Mouse (Mus musculus): ENCODE data around the gene Ripk3. TPM values are rescaled to one million over a fixed set of nuclear protein-coding genes. Genes with fewer than 3 reads are reported as not detected.
"Not testable (repeated sequence)": the region's sequence is repeated elsewhere in the genome, so short reads cannot be mapped to it uniquely, and the experiment has no call there.

Ripk3 gene
- polyA plus RNA-seq, 1 experiment from 2014 or later, result 29.1 TPM

DNA sequence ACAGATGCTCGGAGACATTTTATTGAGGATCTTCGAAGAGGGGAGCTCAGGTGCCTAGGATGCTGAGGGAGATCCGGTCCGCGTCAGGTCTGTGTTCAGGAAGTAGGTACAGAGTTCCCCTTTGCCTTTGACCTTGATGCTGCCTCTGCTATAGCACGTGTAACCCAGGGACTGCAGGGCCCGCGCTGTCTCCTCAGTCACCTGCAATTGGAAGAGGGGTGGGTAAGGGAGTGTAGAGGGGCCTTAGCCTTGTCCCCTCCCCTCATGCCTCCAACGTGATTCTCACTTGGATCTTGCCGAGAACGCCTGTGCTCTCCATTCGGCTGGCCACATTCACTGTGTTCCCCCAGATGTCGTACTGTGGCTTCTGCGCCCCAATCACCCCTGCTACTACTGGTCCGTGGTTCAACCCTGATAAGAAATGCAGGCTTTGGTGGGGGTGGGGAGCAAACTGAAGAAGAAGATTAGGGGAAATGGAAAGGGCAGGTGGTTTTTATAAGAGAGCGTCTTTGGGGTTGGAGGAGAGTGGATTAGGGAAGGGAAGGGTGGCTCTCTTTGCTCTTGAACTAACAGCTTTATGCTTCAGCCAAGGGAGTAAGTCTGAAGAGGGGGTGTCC, 19.5 kb downstream of the Ripk3 start:
- 28% methylated on average over 16 of the region's 16 CpGs for WGBS (ENCODE audit: insufficient replicate concordance)
- peak; percentile 68 for ATAC-seq
- no peak overlapping the region for H3K4me3 ChIP-seq
- H3K4me2 ChIP-seq, result peak overlapping the region; percentile 43
- peaks cover 55% of the 10 kb centered on the region for H3K4me1 ChIP-seq
- no peaks in the 10 kb centered on the region for H3K36me3 ChIP-seq
- H3K9ac ChIP-seq, result no peak overlapping the region; the same call in 1 of the 2 replicates
- no peak overlapping the region for H3K27ac ChIP-seq
- peaks cover 67% of the 10 kb centered on the region for H3K27me3 ChIP-seq (replicated peaks)
- H3K9me3 ChIP-seq (replicated peaks), result no peaks in the 10 kb centered on the region

DNA sequence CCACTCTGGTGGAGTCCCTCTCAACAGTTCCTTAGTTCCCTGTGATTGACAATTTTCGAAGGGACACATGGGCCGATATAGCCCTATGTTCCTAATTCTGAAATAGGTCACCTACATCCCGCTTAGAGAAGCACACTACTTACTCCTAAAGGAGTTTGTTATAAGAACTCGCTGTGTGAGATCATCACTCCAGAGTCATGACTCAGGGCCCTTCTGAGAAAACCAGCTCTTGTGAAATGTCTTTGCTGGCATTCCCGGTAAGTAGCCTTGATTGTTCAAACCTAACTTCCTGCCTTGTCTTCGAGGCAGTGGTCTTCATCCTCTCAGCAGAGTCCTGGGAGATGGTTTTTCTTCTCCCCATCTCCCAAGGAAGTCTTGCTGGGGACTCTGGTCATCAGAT, 20.1 kb downstream of the Ripk3 start:
- Histone ChIP-seq H3K9ac (no peak overlapping the region), H3K4me3 (no peak overlapping the region), H3K4me1 (peaks cover 57% of the 10 kb centered on the region), H3K36me3 (no peaks in the 10 kb centered on the region), H3K9me3 (replicated peaks) (no peaks in the 10 kb centered on the region), H3K27ac (no peak overlapping the region), H3K4me2 (peak overlapping the region; percentile 79), H3K27me3 (replicated peaks) (peaks cover 67% of the 10 kb centered on the region)
- 72% methylated on average over 6 of the region's 6 CpGs for WGBS (ENCODE audit: insufficient replicate concordance)
- ATAC-seq, result no peak

DNA sequence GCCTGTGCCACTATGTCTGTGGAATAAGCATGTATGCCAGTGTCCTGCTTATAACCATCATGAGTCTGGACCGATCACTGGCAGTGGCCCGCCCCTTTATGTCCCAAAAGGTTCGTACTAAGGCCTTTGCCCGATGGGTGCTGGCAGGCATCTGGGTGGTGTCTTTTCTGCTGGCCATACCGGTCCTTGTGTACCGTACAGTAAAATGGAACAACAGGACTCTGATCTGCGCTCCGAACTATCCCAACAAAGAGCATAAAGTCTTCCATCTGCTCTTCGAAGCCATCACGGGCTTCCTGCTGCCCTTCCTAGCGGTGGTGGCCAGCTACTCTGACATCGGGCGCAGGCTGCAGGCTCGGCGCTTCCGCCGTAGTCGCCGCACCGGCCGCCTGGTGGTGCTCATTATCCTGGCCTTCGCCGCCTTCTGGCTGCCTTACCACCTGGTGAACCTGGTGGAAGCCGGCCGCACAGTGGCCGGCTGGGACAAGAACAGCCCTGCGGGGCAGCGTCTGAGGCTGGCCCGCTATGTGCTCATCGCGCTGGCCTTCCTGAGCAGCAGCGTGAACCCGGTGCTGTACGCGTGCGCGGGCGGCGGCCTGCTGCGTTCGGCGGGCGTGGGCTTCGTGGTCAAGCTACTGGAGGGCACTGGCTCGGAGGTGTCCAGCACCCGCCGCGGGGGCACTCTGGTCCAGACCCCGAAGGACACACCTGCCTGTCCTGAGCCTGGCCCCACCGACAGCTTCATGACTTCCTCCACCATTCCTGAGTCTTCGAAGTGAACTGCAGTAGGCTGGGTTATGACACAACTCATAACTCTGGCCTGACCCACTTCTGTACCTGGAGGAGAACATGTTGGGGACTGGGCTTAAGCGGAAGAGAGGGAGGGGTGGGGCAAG, 20.9 kb downstream of the Ripk3 start:
- no peak overlapping the region for H3K27ac ChIP-seq
- H3K4me3 ChIP-seq, result peak overlapping the region; percentile 44
- peak overlapping the region; percentile 49 for H3K9ac ChIP-seq
- no peaks in the 10 kb centered on the region for H3K36me3 ChIP-seq
- H3K4me2 ChIP-seq, result peak overlapping the region; percentile 79
- 11% methylated on average over 52 of the region's 52 CpGs for WGBS (ENCODE audit: insufficient replicate concordance)
- peaks cover 64% of the 10 kb centered on the region for H3K4me1 ChIP-seq
- peak; percentile 25 for ATAC-seq
- H3K27me3 ChIP-seq (replicated peaks), result peaks cover 69% of the 10 kb centered on the region
- H3K9me3 ChIP-seq (replicated peaks), result no peaks in the 10 kb centered on the region

DNA sequence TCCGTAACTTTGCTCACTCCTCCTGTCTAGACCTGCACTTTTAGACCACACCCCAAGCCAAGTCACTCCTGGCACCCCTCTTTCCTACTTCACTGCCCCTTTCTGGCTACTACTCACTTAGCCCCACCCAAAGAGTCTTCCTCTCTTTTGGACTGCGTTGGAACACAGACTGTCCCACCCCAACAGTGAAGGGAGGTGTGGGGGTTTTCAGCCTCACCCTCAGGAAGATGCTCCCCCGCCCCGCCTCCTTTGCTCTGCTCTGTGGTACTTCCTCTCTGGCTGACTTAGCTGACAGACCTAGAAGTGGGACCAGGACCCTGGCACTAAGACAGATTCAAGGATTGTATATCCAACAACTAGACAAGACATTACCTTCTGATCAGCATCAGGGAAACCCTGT, 23.0 kb downstream of the Ripk3 start, which contains the start of gene Ltb4r1:
Gene Ltb4r1, plus strand, starts transcription at position 267 of the 400 bp plus-strand sequence.
- Histone ChIP-seq H3K9me3 (replicated peaks) (no peaks in the 10 kb centered on the region), H3K4me1 (peaks cover 75% of the 10 kb centered on the region), H3K9ac (no peak within 1 kb of the TSS), H3K36me3 (no peaks in the 10 kb centered on the region), H3K27me3 (replicated peaks) (peaks cover 79% of the 10 kb centered on the region), H3K27ac (peak within 1 kb of the TSS; percentile 22; the same call in 1 of the 2 replicates), H3K4me2 (no peak within 1 kb of the TSS), H3K4me3 (no peak within 1 kb of the TSS)
- ATAC-seq, result no peak
- 23% methylated on average over 4 of the region's 4 CpGs for WGBS (ENCODE audit: insufficient replicate concordance)

- no peaks in the 10 kb centered on the region for H3K36me3 ChIP-seq
- peaks cover 62% of the 10 kb centered on the region for H3K4me1 ChIP-seq
- H3K9ac ChIP-seq, result no peak overlapping the region; the same call in 1 of the 2 replicates
- H3K27ac ChIP-seq, result peak overlapping the region; percentile 6; the same call in 1 of the 2 replicates
- no peak for ATAC-seq
- H3K27me3 ChIP-seq (replicated peaks), result peaks cover 71% of the 10 kb centered on the region
- no peak overlapping the region; the same call in 1 of the 2 replicates for H3K4me3 ChIP-seq
- H3K4me2 ChIP-seq, result peak overlapping the region; percentile 91
- H3K9me3 ChIP-seq (replicated peaks), result no peaks in the 10 kb centered on the region
- WGBS (ENCODE audit: insufficient replicate concordance), result 32% methylated on average over 7 of the region's 7 CpGs
Observed at GRCm38 (mm10) chr14:55763166-55763565, 25.5 kb downstream of the Ripk3 start.

DNA sequence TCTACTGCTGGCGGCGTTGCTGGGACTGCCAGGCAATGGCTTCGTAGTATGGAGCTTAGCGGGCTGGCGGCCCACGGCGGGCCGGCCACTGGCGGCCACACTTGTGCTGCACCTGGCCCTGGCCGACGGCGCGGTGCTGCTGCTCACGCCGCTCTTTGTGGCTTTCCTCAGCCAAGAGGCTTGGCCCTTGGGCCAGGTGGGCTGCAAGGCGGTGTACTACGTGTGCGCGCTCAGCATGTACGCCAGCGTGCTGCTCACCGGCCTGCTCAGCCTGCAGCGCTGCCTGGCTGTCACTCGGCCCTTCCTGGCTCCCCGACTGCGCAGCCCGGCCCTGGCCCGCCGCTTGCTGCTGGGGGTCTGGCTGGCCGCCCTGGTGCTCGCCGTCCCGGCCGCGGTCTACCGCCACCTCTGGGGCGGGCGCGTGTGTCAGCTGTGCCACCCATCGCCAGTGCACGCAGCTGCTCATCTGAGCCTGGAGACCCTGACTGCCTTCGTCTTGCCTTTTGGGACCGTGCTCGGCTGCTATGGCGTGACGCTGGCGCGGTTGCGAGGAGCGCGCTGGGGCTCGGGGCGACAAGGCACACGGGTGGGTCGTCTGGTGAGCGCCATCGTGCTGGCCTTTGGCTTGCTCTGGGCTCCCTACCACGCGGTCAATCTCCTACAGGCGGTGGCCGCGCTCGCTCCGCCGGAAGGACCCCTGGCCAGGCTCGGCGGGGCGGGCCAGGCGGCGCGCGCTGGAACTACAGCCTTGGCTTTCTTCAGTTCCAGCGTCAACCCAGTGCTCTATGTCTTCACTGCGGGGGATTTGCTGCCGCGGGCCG, 26.5 kb downstream of the Ripk3 start:
- peak; percentile 34; the same call in 1 of the 2 replicates for ATAC-seq
- Histone ChIP-seq H3K4me2 (peak overlapping the region; percentile 91), H3K9ac (peak overlapping the region; percentile 74), H3K9me3 (replicated peaks) (no peaks in the 10 kb centered on the region), H3K27me3 (replicated peaks) (peaks cover 62% of the 10 kb centered on the region), H3K4me1 (peaks cover 62% of the 10 kb centered on the region), H3K36me3 (no peaks in the 10 kb centered on the region), H3K4me3 (peak overlapping the region; percentile 59), H3K27ac (peak overlapping the region; percentile 25)
- 2% methylated on average over 77 of the region's 77 CpGs for whole genome bisulfite sequencing (ENCODE audit: insufficient replicate concordance)

GRCm38 (mm10) chr14:55761163-55761562, 27.5 kb downstream of the Ripk3 start, which contains the start of gene Ltb4r2:
Gene Ltb4r2 (plus strand): TSS chr14:55761428.
- Histone ChIP-seq H3K9ac (peak within 1 kb of the TSS; percentile 74), H3K27ac (peak within 1 kb of the TSS; percentile 25; the same call in 1 of the 2 replicates), H3K4me2 (peak within 1 kb of the TSS; percentile 91), H3K36me3 (peaks cover 7% of the 10 kb centered on the region), H3K4me3 (peak within 1 kb of the TSS; percentile 59), H3K9me3 (replicated peaks) (no peaks in the 10 kb centered on the region), H3K27me3 (replicated peaks) (peaks cover 54% of the 10 kb centered on the region), H3K4me1 (peaks cover 67% of the 10 kb centered on the region)
- 72% methylated on average over 6 of the region's 6 CpGs for WGBS (ENCODE audit: insufficient replicate concordance)
- ATAC-seq, result no peak

DNA sequence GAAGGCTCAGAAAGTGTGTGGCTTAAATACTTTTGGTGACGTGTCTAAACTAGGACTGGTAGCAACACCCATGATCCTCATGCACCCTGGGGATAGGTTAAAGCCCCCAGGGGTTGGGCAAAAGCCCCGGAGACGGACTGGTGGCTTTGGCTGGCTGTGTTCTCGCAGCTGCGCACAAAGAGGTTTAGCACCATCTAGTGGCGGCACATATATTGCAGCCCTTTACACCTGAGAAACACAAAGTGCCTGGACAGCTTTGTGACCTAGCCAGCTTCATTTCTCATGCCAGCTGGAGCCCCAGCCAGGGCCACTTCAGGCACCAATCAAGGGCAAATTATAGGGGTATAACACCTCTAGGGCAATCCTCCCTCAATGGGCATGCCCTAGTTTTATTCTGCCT, 28.5 kb downstream of the Ripk3 start:
- Histone ChIP-seq H3K4me1 (peaks cover 57% of the 10 kb centered on the region), H3K4me2 (peak overlapping the region; percentile 47), H3K27me3 (replicated peaks) (peaks cover 44% of the 10 kb centered on the region), H3K36me3 (peaks cover 17% of the 10 kb centered on the region)
- not testable (repeated sequence) for ATAC-seq; H3K9me3 ChIP-seq (replicated peaks); H3K9ac ChIP-seq; H3K27ac ChIP-seq; H3K4me3 ChIP-seq
- 0% methylated on average over 6 of the region's 6 CpGs for WGBS (ENCODE audit: insufficient replicate concordance)

- WGBS (ENCODE audit: insufficient replicate concordance), result 11% methylated on average over 8 of the region's 8 CpGs
- Histone ChIP-seq H3K36me3 (peaks cover 35% of the 10 kb centered on the region), H3K9me3 (replicated peaks) (no peaks in the 10 kb centered on the region), H3K27ac (peak within 1 kb of the TSS; percentile 66), H3K27me3 (replicated peaks) (peaks cover 27% of the 10 kb centered on the region), H3K4me2 (peak within 1 kb of the TSS; percentile 50), H3K4me3 (peak within 1 kb of the TSS; percentile 29), H3K4me1 (peaks cover 45% of the 10 kb centered on the region), H3K9ac (no peak within 1 kb of the TSS; the same call in none of the 2 replicates)
- ATAC-seq, result peak; percentile 21
Observed at GRCm38 (mm10) chr14:55758363-55758784, 30.3 kb downstream of the Ripk3 start, which contains the start of gene Cideb. Gene Cideb (minus strand): TSS chr14:55758458.

- WGBS (ENCODE audit: insufficient replicate concordance), result 21% methylated on average over 6 of the region's 6 CpGs
- Histone ChIP-seq H3K9ac (no peak overlapping the region; the same call in 1 of the 2 replicates), H3K36me3 (peaks cover 43% of the 10 kb centered on the region), H3K27ac (peak overlapping the region; percentile 66; the same call in 1 of the 2 replicates), H3K9me3 (replicated peaks) (no peaks in the 10 kb centered on the region), H3K4me3 (peak overlapping the region; percentile 29), H3K4me1 (peaks cover 37% of the 10 kb centered on the region), H3K27me3 (replicated peaks) (peaks cover 19% of the 10 kb centered on the region), H3K4me2 (peak overlapping the region; percentile 50)
- peak; percentile 18; the same call in 1 of the 2 replicates for ATAC-seq
Observed at GRCm38 (mm10) chr14:55757566-55757965, 31.1 kb downstream of the Ripk3 start.

Data from liver, embryonic 12.5 days (tissue).